Mouse (Mus musculus) ES-E14 (cell line): ENCODE results near the gene Chd1.

ENCODE experiments used
- HCFC1 ChIP-seq: IDR thresholded peaks from 2 replicates; pipeline ENCODE4 v1.6.1; 2012; ENCODE audit warnings: low read length, inconsistent platforms, borderline replicate concordance; ENCODE audit not compliant: insufficient read depth
- MAFK ChIP-seq: IDR thresholded peaks from 2 replicates; pipeline ENCODE4 v1.6.1; 2014; ENCODE audit warnings: mild to moderate bottlenecking, low read depth, low read length, inconsistent platforms; ENCODE audit not compliant: insufficient read depth

DNA sequence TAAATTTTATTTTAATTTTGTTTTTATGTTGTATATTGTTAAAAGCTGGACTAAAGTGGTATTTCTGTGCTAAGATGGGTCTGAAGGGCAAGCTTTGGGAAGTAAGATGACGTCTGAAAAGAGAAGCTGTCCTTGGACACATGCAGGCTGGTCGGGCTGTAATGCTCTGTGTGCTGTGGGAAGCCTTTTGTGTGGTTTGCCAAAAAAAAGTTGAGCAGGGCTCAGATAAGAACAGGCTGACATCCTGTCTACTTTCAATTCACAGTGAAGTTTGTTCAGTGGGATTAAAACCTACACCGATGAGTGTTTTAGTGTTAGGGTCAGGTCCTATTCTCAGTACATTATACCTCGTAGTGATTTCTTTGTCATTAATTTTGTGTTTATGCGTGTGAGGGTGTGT is 38.6 kb downstream of the Chd1 start:
- no peak for TF ChIP-seq HCFC1
- no peak for TF ChIP-seq MAFK
